Mouse (Mus musculus) testis, adult 2 months (tissue): ENCODE results near the gene Cib4.

ENCODE experiments used
- CTCF ChIP-seq: fragments of 200-500 bp; IDR thresholded peaks from 2 replicates; pipeline ENCODE4 v1.5.1; 2012; ENCODE audit warnings: low read depth, mild to moderate bottlenecking, inconsistent platforms, low read length, moderate library complexity; ENCODE audit not compliant: control insufficient read depth, insufficient read depth, insufficient replicate concordance
- POLR2A ChIP-seq: fragments of 200-500 bp; IDR thresholded peaks from 2 replicates; pipeline ENCODE4 v1.6.1; 2012; ENCODE audit warnings: low read depth, mild to moderate bottlenecking, inconsistent platforms, low read length, moderate library complexity; ENCODE audit not compliant: control insufficient read depth

- TF ChIP-seq CTCF (no peak), POLR2A (no peak)
These were observed 41.5 kb upstream of the Cib4 start for GRCm38 (mm10) chr5:30587101-30587500.
